Mouse (Mus musculus) layer of hippocampus, postnatal 25 days (tissue): ENCODE data around the gene Il11ra1. TPM values are rescaled to one million over a fixed set of nuclear protein-coding genes. Genes with fewer than 3 reads are reported as not detected.
"Not testable (repeated sequence)": the region's sequence is repeated elsewhere in the genome, so short reads cannot be mapped to it uniquely, and the experiment has no call there.

Experiments used
- DNase-seq, 2 experiments: peaks; one replicate each; pipeline ENCODE4 v3.0.0; 2022; ENCODE audit warnings: mixed read lengths in 2 of 2, low spot score in 1 of 2; ENCODE audit errors: extremely low spot score in 1 of 2
- total RNA-seq, 2 experiments: library from RNA; stranded (reverse); gene quantifications; 2 replicates each; pipeline ENCODE4 v1.2.3; 2021

Gene Il11ra1
- total RNA-seq = 10 to 100 TPM; 40.0 to 44.8 TPM

- DNase-seq = not testable (repeated sequence)
These were observed at the start of gene Il11ra1 for GRCm38 (mm10) chr4:41699783-41700182. TSS of gene Il11ra1 (plus strand) at chr4:41699989.

GRCm38 (mm10) chr4:41653296-41653695, 46.5 kb upstream of the Il11ra1 start:
- DNase-seq = peak; percentile 53 to 86

- DNase-seq = no peak
These were observed 46.1 kb upstream of the Il11ra1 start for GRCm38 (mm10) chr4:41653730-41654129.

- peak in 1 of 2 experiments; percentile 61 for DNase-seq
These were observed 45.6 kb upstream of the Il11ra1 start for GRCm38 (mm10) chr4:41654217-41654616.

DNA sequence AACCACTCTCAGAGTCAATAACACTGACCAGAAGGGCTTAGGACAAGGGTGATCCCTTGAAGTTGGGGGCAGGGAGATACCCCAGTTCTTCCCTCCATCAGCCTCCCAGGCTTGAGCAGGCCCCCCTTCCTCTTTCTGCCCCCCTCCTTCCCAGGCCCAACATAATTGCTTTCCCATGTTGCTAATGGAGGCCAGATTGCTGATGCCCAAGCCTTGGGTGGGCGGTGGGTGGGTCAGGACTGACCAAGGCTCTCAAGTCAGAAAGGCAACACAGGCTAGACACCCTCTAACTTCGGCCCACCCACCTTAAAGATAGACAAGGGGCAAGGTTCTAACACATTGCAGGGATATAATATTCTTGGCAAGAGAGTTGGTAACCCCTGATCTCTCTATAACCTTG, 44.3 kb upstream of the Il11ra1 start:
- DNase-seq = no peak

GRCm38 (mm10) chr4:41658566-41659384, 41.0 kb upstream of the Il11ra1 start:
- no peak for DNase-seq

GRCm38 (mm10) chr4:41659556-41659955, 40.2 kb upstream of the Il11ra1 start:
- DNase-seq = no peak

GRCm38 (mm10) chr4:41660851-41661430, 38.8 kb upstream of the Il11ra1 start:
- no peak for DNase-seq

GRCm38 (mm10) chr4:41662723-41663122, 37.1 kb upstream of the Il11ra1 start:
- no peak for DNase-seq

DNA sequence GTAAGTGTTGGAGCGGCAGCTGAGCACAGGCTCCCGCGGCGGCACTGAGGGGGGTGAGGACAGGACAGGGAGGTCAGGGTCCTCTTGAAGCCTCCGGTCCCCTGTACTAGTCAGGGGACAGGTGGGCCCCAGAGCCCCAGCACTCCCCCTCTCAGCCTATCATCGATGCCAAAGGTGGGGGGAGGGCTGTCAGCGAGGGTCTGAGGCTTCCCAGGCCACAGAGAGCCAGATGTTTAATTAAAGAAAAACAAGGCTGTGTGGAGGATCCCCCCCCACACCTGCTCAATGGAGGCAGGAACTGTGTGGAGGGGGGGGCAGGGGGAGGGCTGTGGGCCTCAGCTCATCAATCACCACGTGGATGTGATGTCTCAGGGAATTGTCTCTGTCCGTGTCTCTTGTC, 36.2 kb upstream of the Il11ra1 start:
- no peak for DNase-seq

GRCm38 (mm10) chr4:41664533-41664932, 35.3 kb upstream of the Il11ra1 start:
- no peak for DNase-seq

GRCm38 (mm10) chr4:41665009-41665675, 34.6 kb upstream of the Il11ra1 start:
- no peak for DNase-seq

DNA sequence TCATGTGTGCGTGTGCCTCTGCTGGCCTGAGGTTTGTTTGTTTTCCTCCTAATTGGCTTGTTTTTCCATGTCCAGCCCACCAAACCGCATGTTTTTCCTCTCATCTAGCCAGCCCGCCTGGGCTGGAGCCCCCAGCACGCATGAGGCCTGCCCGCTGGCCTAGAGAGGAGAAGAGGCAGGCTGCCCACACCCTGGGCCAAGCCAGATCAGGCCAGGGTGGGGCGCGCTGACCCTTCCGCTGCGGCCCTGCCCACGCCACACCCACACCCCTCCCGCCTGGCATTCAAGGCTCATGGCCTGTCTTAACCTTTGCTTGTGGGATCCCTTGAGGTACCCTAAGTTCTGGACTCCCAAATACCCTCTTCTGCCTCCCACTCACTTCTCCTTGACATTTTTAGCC, 33.1 kb upstream of the Il11ra1 start:
- DNase-seq = no peak

DNA sequence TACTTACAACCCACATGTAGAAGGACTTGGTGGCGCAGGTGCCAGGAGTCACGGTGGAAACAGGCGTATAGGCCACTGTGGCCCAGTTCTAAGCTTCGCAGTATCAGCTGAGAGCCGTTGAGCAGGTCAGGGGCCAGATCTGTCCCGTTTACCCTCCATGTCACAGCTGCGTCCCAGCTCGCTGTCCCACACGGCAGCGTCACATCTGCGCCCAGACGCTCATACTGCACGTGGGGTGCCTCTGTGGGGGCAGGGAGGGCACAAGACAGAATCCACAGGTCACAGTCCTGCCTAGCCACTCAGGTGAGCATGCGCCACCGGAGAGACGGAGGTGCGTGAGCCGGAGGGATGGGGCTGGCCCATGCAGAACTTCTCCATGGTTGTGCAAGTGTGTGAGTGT, 29.0 kb upstream of the Il11ra1 start:
- DNase-seq = no peak

DNA sequence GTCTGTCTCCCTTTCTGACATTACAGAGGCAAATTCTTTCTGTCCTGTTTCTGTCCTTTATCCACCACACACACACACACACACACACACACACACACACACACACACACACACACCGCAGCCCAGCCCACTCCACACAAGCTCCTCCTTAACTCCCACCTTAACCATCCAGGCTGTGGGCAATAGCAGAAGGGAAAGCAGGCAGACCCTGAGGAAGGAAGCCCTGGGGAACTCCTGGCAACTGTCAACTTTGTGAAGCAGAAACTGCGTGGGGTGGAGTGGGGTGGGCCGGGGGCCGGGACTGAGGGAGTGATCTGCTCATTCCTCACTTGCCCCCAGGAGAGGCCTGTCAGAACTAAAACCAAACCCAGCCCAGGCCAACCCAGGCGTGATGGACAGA, 28.3 kb upstream of the Il11ra1 start:
- no peak for DNase-seq

DNA sequence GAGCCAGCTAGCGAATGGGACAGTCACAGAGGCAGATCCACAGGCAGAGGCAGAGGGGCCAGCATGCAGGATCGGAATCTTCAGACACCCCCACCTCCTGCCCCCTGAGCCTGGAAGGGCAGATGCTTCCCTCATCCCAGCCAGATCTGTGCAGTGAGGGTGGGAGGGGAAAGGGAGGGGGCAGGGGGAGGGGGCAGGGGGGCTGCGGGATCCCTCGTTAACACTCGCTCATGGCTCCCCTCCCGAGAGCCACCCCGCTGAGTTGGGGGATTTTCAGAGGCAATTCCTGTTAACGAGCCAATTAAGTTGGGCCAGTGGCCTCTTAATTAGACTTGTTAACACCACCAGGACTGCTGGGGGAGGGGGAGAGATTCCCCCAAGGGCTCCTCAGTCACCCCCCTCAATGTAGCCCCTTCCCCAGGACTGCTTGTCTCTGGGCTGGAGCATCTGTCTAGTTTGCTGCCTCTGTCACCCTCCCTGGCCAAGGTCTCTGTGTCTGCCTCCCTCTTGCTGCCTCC, 27.8 kb upstream of the Il11ra1 start:
- DNase-seq = no peak

GRCm38 (mm10) chr4:41672522-41672963, 27.2 kb upstream of the Il11ra1 start:
- no peak for DNase-seq

GRCm38 (mm10) chr4:41673186-41673585, 26.6 kb upstream of the Il11ra1 start:
- DNase-seq = no peak

DNA sequence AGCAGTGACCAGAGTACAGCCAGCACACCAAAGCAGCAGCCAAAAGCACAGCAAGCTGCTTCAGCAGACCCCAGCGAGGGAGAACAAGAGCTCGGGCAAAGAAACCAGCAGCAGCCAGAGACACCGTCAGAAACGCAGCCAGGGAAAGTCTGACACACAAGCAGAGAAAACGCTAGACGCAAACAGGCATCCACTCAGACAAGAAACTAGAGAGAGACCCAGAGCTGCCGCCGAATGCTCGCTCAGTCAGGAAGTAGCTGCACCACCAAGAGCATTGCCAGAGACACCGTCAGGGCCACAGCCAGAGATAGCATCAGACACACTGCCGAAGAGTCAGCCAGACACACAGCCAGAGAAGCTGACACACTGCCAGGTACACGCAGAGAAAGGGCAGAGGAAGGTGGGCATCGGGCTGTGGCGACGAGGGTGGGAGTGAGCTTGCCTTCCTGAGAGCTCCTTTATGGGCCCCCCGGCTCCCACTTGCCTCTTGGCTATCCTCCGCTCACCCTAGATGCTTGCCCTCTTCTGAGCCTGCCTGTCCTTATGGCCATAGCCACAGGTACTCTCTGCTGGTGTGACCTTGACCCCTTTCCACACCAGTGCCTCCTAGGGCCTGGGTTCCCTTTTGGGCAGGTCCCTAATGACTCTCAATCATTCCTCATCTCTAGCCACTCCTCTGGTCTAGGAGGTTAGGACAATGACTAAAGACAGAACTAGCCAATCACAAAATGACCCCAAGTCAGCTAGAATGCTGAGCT, 23.4 kb upstream of the Il11ra1 start:
- DNase-seq = no peak

DNA sequence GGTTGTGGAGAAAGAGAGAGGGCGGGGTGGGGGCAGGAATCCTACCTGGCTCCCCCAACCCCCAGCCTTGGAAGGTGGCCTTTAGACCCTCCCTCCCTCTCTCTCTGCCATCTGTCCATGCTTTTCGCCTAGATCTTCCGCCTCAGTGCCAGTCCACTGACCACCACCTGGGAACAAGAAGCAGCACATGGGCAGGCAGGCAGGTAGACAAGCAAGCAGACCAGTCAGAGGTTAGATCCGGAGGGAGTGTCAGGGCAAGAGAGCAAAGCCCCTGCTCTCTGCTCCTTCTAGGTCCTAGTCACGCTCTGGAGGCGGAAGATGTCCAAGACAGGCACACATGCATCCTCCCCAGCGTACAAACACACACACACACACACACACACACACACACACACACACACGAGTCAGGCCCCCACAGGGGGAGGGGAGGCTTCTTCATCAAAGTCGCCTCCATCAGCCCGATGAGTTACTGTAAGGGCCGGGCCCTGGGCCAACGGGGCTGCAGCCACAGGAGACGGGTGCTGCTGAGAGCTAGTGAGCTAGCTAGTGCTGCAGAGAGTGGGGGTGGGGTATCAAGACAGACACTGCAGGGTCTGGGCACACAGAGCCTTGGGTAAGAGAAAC, 22.7 kb upstream of the Il11ra1 start:
- no peak for DNase-seq
